Mouse (Mus musculus) lung, postnatal 0 days (tissue): ENCODE measurements around the gene Auh.

Source experiments
- CTCF ChIP-seq: IDR thresholded peaks from 2 replicates; pipeline ENCODE4 v1.5.1; 2016; ENCODE audit warnings: antibody characterized with exemption, mild to moderate bottlenecking
- EP300 ChIP-seq: IDR thresholded peaks from 2 replicates; pipeline ENCODE4 v1.6.1; 2016; ENCODE audit warnings: antibody characterized with exemption, mild to moderate bottlenecking, control low read depth

- TF ChIP-seq CTCF: no peak
- no peak for TF ChIP-seq EP300
Observed at GRCm38 (mm10) chr13:52847481-52847880, 82.0 kb downstream of the Auh start.
